Mouse (Mus musculus): ENCODE measurements around the gene Rab40b. TPM values are rescaled to one million over a fixed set of nuclear protein-coding genes. Genes with fewer than 3 reads are reported as not detected.
"Not testable (repeated sequence)": the region's sequence is repeated elsewhere in the genome, so short reads cannot be mapped to it uniquely, and the experiment has no call there.

The Rab40b gene
- polyA plus RNA-seq, 1 experiment from 2014 or later: 9.2 TPM

DNA sequence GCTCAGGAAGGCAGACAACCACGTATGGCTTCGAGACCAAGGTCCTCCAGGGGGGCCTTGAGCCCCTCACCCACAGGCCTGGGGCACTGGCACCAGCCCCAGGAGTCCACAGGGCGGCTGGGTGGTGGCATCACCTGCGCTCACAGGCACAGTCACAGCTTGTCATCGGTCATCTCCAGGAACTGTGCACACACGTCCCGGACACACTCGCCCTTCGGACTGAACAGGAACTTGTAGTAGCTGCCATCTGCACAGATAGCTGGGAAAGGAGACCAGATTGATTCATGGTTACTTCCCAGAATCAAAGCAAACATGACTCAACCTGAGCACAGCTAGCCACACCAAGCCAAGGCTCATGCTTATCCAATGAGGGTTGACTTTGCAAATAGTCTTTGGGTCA is 59.8 kb downstream of the Rab40b start:
- no peak for ATAC-seq (ENCODE audit: low FRiP score, low TSS enrichment)
- Histone ChIP-seq H3K9ac (replicated peaks; ENCODE audit: low read length) (no peak overlapping the region), H3K27me3 (ENCODE audit: control insufficient read depth, insufficient read depth, low read length) (no peaks in the 10 kb centered on the region), H3K4me2 (ENCODE audit: low read length) (no peak overlapping the region), H3K4me1 (ENCODE audit: control insufficient read depth, insufficient read depth, low read length) (no peaks in the 10 kb centered on the region), H3K4me3 (replicated peaks; ENCODE audit: low read depth, low read length) (no peak overlapping the region), H3K9me3 (ENCODE audit: control insufficient read depth, low read length) (no peaks in the 10 kb centered on the region), H3K27ac (replicated peaks; ENCODE audit: low read depth, low read length) (no peak overlapping the region), H3K36me3 (ENCODE audit: control insufficient read depth, insufficient read depth, low read length) (peaks cover 50% of the 10 kb centered on the region)
- no peak for DNase-seq
- 99% methylated on average over 9 of the region's 9 CpGs for WGBS

DNA sequence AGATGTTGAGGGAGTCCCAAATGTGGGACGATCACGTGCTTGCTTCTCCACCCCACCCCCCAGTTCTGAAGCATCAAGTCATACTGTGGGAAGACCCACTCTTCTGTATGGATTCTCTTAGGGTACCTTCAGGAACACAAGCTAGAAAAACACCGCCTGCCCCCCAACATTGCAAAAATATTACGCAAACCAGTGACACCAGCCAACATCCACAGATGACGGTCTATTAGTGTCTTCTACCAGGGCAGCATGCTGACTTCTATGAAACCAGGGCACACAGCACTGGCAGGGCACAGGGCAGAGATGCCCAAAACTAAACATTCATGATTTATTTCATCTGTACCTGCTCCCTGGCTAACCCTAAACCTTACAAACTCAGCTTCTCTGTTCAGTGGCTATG is 61.4 kb downstream of the Rab40b start:
- Histone ChIP-seq H3K27me3 (ENCODE audit: control insufficient read depth, insufficient read depth, low read length) (no peaks in the 10 kb centered on the region), H3K36me3 (ENCODE audit: control insufficient read depth, insufficient read depth, low read length) (peaks cover 39% of the 10 kb centered on the region), H3K9me3 (ENCODE audit: control insufficient read depth, low read length) (no peaks in the 10 kb centered on the region), H3K4me2 (ENCODE audit: low read length) (no peak overlapping the region), H3K27ac (replicated peaks; ENCODE audit: low read depth, low read length) (no peak overlapping the region), H3K4me3 (replicated peaks; ENCODE audit: low read depth, low read length) (no peak overlapping the region), H3K9ac (replicated peaks; ENCODE audit: low read length) (no peak overlapping the region), H3K4me1 (ENCODE audit: control insufficient read depth, insufficient read depth, low read length) (no peaks in the 10 kb centered on the region)
- DNase-seq (no peak), ATAC-seq (ENCODE audit: low FRiP score, low TSS enrichment) (no peak)
- 95% methylated on average over 5 of the region's 5 CpGs for WGBS

DNA sequence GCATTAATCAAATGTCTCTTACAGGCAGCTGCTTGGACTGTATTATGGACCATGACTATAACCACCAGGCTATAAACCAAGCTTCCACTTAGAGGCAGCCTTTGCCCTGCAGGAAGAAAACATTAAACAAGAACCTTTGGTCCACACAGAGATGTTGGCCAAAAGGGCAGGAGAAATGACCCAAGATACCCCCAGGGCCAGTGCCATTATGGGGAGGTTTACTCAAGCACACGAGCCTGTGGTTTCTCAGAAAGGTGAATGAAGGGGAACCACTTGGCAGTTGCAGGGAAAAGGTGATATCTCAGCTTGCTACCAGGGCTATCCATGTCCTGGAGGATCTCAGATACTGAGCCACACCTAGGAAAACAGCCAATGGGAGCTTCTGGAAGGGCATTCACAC is 62.0 kb downstream of the Rab40b start:
- ATAC-seq (ENCODE audit: low FRiP score, low TSS enrichment) (no peak), DNase-seq (no peak)
- H3K4me1 ChIP-seq (ENCODE audit: control insufficient read depth, insufficient read depth, low read length): no peaks in the 10 kb centered on the region
- H3K4me2 ChIP-seq (ENCODE audit: low read length): no peak overlapping the region
- H3K27ac ChIP-seq (replicated peaks; ENCODE audit: low read depth, low read length): no peak overlapping the region
- no peak overlapping the region for H3K4me3 ChIP-seq (replicated peaks; ENCODE audit: low read depth, low read length)
- WGBS: 88% methylated on average over 1 of the region's 1 CpGs
- peaks cover 39% of the 10 kb centered on the region for H3K36me3 ChIP-seq (ENCODE audit: control insufficient read depth, insufficient read depth, low read length)
- no peaks in the 10 kb centered on the region for H3K27me3 ChIP-seq (ENCODE audit: control insufficient read depth, insufficient read depth, low read length)
- H3K9me3 ChIP-seq (ENCODE audit: control insufficient read depth, low read length): no peaks in the 10 kb centered on the region
- H3K9ac ChIP-seq (replicated peaks; ENCODE audit: low read length): no peak overlapping the region

DNA sequence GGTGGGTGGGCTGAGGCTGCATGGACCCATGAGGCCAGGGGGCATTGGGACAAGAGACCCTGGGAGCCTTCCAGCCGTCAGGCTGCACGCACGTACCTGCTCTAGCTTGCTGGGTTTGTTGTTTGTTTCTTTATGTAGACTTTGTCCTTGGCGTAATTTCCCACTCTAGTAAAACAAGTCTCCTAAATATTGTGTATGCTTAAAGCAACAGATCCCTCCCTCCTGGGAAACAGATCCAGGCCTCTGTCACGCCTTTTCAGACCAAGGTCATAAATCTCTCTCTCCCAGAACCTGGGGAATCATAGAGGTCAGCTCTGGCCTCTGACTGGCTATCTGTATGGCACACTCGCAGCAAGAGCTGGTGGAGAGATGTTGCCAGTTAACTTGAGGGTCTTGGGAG is 80.3 kb downstream of the Rab40b start:
- DNase-seq; H3K9ac ChIP-seq (replicated peaks; ENCODE audit: low read length); ATAC-seq (ENCODE audit: low FRiP score, low TSS enrichment): not testable (repeated sequence)

DNA sequence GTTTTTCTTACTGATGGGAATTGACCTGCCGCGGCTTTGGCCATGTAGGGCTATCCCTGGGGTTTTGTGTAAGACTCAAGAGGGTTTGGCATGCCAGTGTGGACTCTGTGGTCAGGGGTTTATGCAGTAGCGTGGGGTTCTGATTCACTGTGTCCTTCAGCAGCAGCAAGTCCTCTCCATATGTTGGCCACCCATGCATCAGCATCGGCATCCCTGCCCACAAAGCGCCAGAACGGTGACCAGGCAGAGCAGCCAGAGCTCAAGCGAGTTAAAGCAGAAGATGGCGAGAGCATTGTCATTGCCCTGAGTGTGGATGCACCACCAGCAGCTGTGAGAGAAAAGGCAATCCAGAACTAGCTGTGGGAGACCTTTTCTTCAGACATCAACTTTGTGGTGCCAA is 81.4 kb downstream of the Rab40b start:
- Histone ChIP-seq H3K4me1 (ENCODE audit: control insufficient read depth, insufficient read depth, low read length) (no peaks in the 10 kb centered on the region), H3K4me3 (replicated peaks; ENCODE audit: low read depth, low read length) (no peak overlapping the region), H3K9me3 (ENCODE audit: control insufficient read depth, low read length) (no peaks in the 10 kb centered on the region; the same call in 1 of the 2 replicates), H3K27me3 (ENCODE audit: control insufficient read depth, insufficient read depth, low read length) (no peaks in the 10 kb centered on the region), H3K36me3 (ENCODE audit: control insufficient read depth, insufficient read depth, low read length) (peaks cover 71% of the 10 kb centered on the region), H3K9ac (replicated peaks; ENCODE audit: low read length) (no peak overlapping the region), H3K4me2 (ENCODE audit: low read length) (no peak overlapping the region), H3K27ac (replicated peaks; ENCODE audit: low read depth, low read length) (no peak overlapping the region)
- DNase-seq: no peak
- ATAC-seq (ENCODE audit: low FRiP score, low TSS enrichment): no peak
- 95% methylated on average over 8 of the region's 8 CpGs for WGBS

More for the DNA sequence above, 80.3 kb downstream of the Rab40b start:
- WGBS: 97% methylated on average over 6 of the region's 6 CpGs
- not testable (repeated sequence) for H3K4me3 ChIP-seq (replicated peaks; ENCODE audit: low read depth, low read length); H3K9me3 ChIP-seq (ENCODE audit: control insufficient read depth, low read length); H3K4me1 ChIP-seq (ENCODE audit: control insufficient read depth, insufficient read depth, low read length); H3K27ac ChIP-seq (replicated peaks; ENCODE audit: low read depth, low read length); H3K4me2 ChIP-seq (ENCODE audit: low read length); H3K27me3 ChIP-seq (ENCODE audit: control insufficient read depth, insufficient read depth, low read length)
- H3K36me3 ChIP-seq (ENCODE audit: control insufficient read depth, insufficient read depth, low read length): peaks cover 62% of the 10 kb centered on the region

Small RNA genes lying within 50 kb of the gene (microRNA-seq; reads per million reads assigned to microRNA genes)
- gene Mir7236: not detected

Other genes starting within 250 kb of the Rab40b start
- gene Tex19.1, start 242.1 kb downstream of the Rab40b start, polyA plus RNA-seq (2014; fragmentation: Nextera tagmentation; extraction: Ambion mirVana): not detected in 2 replicates
- 0.45 and 0.88 TPM in 2 replicates for gene Uts2r, start 228.0 kb downstream of the Rab40b start, polyA plus RNA-seq (2014; fragmentation: Nextera tagmentation; extraction: Ambion mirVana)
- gene Hexdc, start 183.8 kb downstream of the Rab40b start, polyA plus RNA-seq (2014; fragmentation: Nextera tagmentation; extraction: Ambion mirVana): 24.5 and 31.5 TPM in 2 replicates
- gene Ogfod3, start 183.5 kb downstream of the Rab40b start, polyA plus RNA-seq (2014; fragmentation: Nextera tagmentation; extraction: Ambion mirVana): 24.7 and 27.1 TPM in 2 replicates
- 37.3 and 46.1 TPM in 2 replicates for gene Cybc1, start 158.9 kb downstream of the Rab40b start, polyA plus RNA-seq (2014; fragmentation: Nextera tagmentation; extraction: Ambion mirVana)
- gene Narf, start 151.0 kb downstream of the Rab40b start, polyA plus RNA-seq (2014; fragmentation: Nextera tagmentation; extraction: Ambion mirVana): 65.7 and 103 TPM in 2 replicates
- 16.6 and 20.3 TPM in 2 replicates for gene Foxk2, start 128.3 kb downstream of the Rab40b start, polyA plus RNA-seq (2014; fragmentation: Nextera tagmentation; extraction: Ambion mirVana)
- 81.4 and 95.3 TPM in 2 replicates for gene Wdr45b, start 33.8 kb downstream of the Rab40b start, polyA plus RNA-seq (2014; fragmentation: Nextera tagmentation; extraction: Ambion mirVana)
- 7.7 and 7.8 TPM in 2 replicates for gene Fn3krp, start 33.1 kb upstream of the Rab40b start, polyA plus RNA-seq (2014; fragmentation: Nextera tagmentation; extraction: Ambion mirVana)
- gene Fn3k, start 46.7 kb upstream of the Rab40b start, polyA plus RNA-seq (2014; fragmentation: Nextera tagmentation; extraction: Ambion mirVana): 3.7 and 3.9 TPM in 2 replicates
- gene Tbcd, start 63.7 kb upstream of the Rab40b start, polyA plus RNA-seq (2014; fragmentation: Nextera tagmentation; extraction: Ambion mirVana): 45.8 and 55.6 TPM in 2 replicates
- 0.12 and 0.38 TPM in 2 replicates for gene Zfp750, start 131.1 kb upstream of the Rab40b start, polyA plus RNA-seq (2014; fragmentation: Nextera tagmentation; extraction: Ambion mirVana)

Data from midbrain, embryonic 14.5 days (tissue).